Mouse (Mus musculus) brain, embryonic 18.5 days (tissue): ENCODE data around the gene Olfr1168.
"Not testable (repeated sequence)": the region's sequence is repeated elsewhere in the genome, so short reads cannot be mapped to it uniquely, and the experiment has no call there.

Source experiments
- DNase-seq: peaks from one replicate; pipeline ENCODE4 v3.0.0-alpha.2; 2012; ENCODE audit warnings: low read depth, low spot score

The Olfr1168 gene

GRCm38 (mm10) chr2:88181580-88181979 is at the start of gene Olfr1168:
Gene Olfr1168 (plus strand): TSS chr2:88181880.
- DNase-seq: no peak

GRCm38 (mm10) chr2:88155093-88155492 is 26.6 kb upstream of the Olfr1168 start, which contains the start of gene Olfr1167:
Gene Olfr1167 (minus strand): TSS chr2:88155193.
- DNase-seq: not testable (repeated sequence)

GRCm38 (mm10) chr2:88220784-88221183 is 39.1 kb downstream of the Olfr1168 start:
- DNase-seq: no peak

GRCm38 (mm10) chr2:88228234-88228633 is 46.6 kb downstream of the Olfr1168 start, which contains the start of gene Olfr1170:
Gene Olfr1170 (minus strand): TSS chr2:88228334.
- DNase-seq: no peak
